Mouse (Mus musculus): ENCODE results near the gene Zfp651. TPM values are rescaled to one million over a fixed set of nuclear protein-coding genes. Genes with fewer than 3 reads are reported as not detected.

The Zfp651 gene
- polyA plus RNA-seq, 1 experiment from 2014 or later, result 13.0 TPM

DNA sequence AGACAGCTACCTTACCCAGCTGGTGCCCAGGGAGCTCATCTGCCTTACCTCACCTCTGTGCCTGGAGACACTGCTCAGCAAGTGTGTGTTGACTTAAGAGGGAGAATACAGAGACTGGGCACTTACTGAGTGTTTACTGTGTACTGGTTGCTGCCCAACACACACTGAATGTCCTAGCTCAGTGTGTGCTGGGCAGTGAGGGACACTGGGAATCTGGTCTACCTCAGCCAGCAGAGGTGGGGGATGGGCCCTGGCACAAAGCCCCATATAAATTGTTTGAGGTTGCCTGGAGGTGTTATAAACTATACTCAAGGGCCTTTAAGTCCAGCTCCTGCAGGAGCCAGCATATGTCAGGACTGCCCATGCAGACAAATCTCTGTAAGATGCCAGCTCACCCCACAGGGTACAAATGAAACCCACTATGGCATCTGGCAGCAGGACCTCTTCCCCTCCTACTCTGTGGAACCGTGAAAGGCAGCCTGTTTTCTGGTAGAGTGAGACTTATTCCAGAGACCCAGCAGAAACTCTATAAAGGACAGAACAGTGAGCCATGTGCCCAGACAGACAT, 35.9 kb downstream of the Zfp651 start:
- Histone ChIP-seq H3K36me3 (no peaks in the 10 kb centered on the region), H3K27me3 (replicated peaks) (no peaks in the 10 kb centered on the region)

DNA sequence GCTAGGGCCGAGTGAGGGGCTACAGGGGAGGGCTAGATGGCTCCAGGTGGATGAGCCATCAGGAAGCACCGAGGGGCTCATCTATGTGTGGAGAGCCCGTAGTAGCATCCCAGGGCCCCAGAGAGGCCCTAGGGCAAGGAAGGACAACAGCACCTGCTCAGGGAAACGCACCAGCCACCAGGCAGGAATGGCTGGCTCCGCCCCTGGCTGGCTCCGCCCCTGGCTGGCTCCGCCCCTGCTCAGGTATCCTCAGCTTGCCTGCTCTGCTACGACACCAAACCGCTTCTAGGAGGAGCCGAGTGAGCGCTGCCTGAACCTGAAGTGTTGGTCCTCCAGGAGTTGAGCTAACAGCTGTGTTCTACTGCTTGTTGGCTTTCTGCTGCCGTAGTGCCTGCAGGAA, 38.6 kb downstream of the Zfp651 start:
- ATAC-seq, result peak; percentile 89
- Histone ChIP-seq H3K36me3 (no peaks in the 10 kb centered on the region), H3K9ac (no peak overlapping the region), H3K27me3 (replicated peaks) (no peaks in the 10 kb centered on the region), H3K9me3 (no peaks in the 10 kb centered on the region), H3K4me3 (replicated peaks) (no peak overlapping the region), H3K4me2 (replicated peaks) (peak overlapping the region; percentile 44; the same call in 1 of the 2 replicates), H3K27ac (no peak overlapping the region), H3K4me1 (replicated peaks) (peaks cover 17% of the 10 kb centered on the region; the same call in 1 of the 2 replicates)
- WGBS, result 14% methylated on average over 12 of the region's 12 CpGs

More for the DNA sequence above, 35.9 kb downstream of the Zfp651 start:
- peaks cover 27% of the 10 kb centered on the region for H3K4me1 ChIP-seq (replicated peaks)
- ATAC-seq, result no peak
- H3K27ac ChIP-seq, result no peak overlapping the region
- WGBS, result 32% methylated on average over 1 of the region's 1 CpGs
- H3K4me3 ChIP-seq (replicated peaks), result no peak overlapping the region
- H3K4me2 ChIP-seq (replicated peaks), result no peak overlapping the region
- no peaks in the 10 kb centered on the region for H3K9me3 ChIP-seq
- no peak overlapping the region for H3K9ac ChIP-seq

GRCm38 (mm10) chr9:121798887-121799520, 39.9 kb downstream of the Zfp651 start:
- H3K4me3 ChIP-seq (replicated peaks), result no peak overlapping the region

DNA sequence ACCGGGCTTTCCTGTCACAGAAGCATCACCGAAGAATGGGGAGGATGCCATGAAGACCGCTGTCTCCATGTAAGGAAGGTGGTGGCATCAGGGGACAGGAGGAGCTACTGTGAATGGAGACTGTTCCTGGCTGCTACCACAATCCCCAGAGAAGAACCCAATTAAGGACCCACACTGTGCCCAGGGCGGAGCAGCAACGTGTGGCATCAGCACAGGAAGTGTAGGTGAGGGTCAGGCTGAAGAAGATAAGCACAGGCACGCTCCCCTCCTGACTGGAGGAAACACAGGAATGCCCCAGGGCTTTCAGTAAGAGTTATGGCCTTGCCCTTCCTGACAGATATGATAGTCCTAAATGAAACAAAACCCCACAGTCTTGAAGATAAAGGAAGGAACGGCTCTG, 43.6 kb downstream of the Zfp651 start:
- Histone ChIP-seq H3K4me1 (replicated peaks) (peaks cover 12% of the 10 kb centered on the region; the same call in 1 of the 2 replicates), H3K4me3 (replicated peaks) (no peak overlapping the region), H3K9ac (no peak overlapping the region), H3K9me3 (no peaks in the 10 kb centered on the region), H3K27me3 (replicated peaks) (no peaks in the 10 kb centered on the region), H3K36me3 (no peaks in the 10 kb centered on the region), H3K27ac (no peak overlapping the region), H3K4me2 (replicated peaks) (no peak overlapping the region)
- ATAC-seq, result no peak
- 50% methylated on average over 7 of the region's 7 CpGs for WGBS

More at GRCm38 (mm10) chr9:121798887-121799520, 39.9 kb downstream of the Zfp651 start:
- H3K4me2 ChIP-seq (replicated peaks), result no peak overlapping the region
- 0 out of 2 replicates have a peak, but pooled peaks have one; percentile 32 for ATAC-seq
- H3K9me3 ChIP-seq, result no peaks in the 10 kb centered on the region
- WGBS, result 51% methylated on average over 6 of the region's 6 CpGs
- H3K9ac ChIP-seq, result no peak overlapping the region
- no peaks in the 10 kb centered on the region for H3K36me3 ChIP-seq
- H3K4me1 ChIP-seq (replicated peaks), result peaks cover 17% of the 10 kb centered on the region; the same call in 1 of the 2 replicates
- 0 out of 2 replicates have a peak overlapping the region, but pooled peaks have one; percentile 32 for H3K27ac ChIP-seq
- no peaks in the 10 kb centered on the region for H3K27me3 ChIP-seq (replicated peaks)

GRCm38 (mm10) chr9:121807546-121807945, 48.4 kb downstream of the Zfp651 start:
- Histone ChIP-seq H3K4me2 (replicated peaks) (no peak overlapping the region), H3K4me1 (replicated peaks) (no peaks in the 10 kb centered on the region; the same call in 1 of the 2 replicates), H3K27ac (no peak overlapping the region), H3K4me3 (replicated peaks) (no peak overlapping the region), H3K9ac (no peak overlapping the region), H3K9me3 (no peaks in the 10 kb centered on the region), H3K27me3 (replicated peaks) (no peaks in the 10 kb centered on the region), H3K36me3 (no peaks in the 10 kb centered on the region)
- no peak for ATAC-seq
- WGBS, result 66% methylated on average over 1 of the region's 1 CpGs

- H3K4me1 ChIP-seq (replicated peaks), result no peaks in the 10 kb centered on the region; the same call in 1 of the 2 replicates
- H3K4me2 ChIP-seq (replicated peaks), result no peak overlapping the region
- no peaks in the 10 kb centered on the region for H3K27me3 ChIP-seq (replicated peaks)
- H3K9ac ChIP-seq, result no peak overlapping the region
- no peaks in the 10 kb centered on the region for H3K36me3 ChIP-seq
- no peaks in the 10 kb centered on the region for H3K9me3 ChIP-seq
- H3K4me3 ChIP-seq (replicated peaks), result no peak overlapping the region
- ATAC-seq, result no peak
- WGBS, result 67% methylated on average over 7 of the region's 7 CpGs
- H3K27ac ChIP-seq, result no peak overlapping the region
Measured at GRCm38 (mm10) chr9:121807947-121808346, 48.8 kb downstream of the Zfp651 start.

- WGBS, result 65% methylated on average over 3 of the region's 3 CpGs
- H3K4me3 ChIP-seq (replicated peaks), result no peak overlapping the region
- H3K4me2 ChIP-seq (replicated peaks), result no peak overlapping the region
- H3K27me3 ChIP-seq (replicated peaks), result no peaks in the 10 kb centered on the region
- H3K9me3 ChIP-seq, result no peaks in the 10 kb centered on the region
- no peaks in the 10 kb centered on the region for H3K36me3 ChIP-seq
- no peak overlapping the region for H3K9ac ChIP-seq
- H3K27ac ChIP-seq, result no peak overlapping the region
- peak; percentile 36; the same call in 1 of the 2 replicates for ATAC-seq
- no peaks in the 10 kb centered on the region; the same call in 1 of the 2 replicates for H3K4me1 ChIP-seq (replicated peaks)
Measured at GRCm38 (mm10) chr9:121808511-121808910, 49.4 kb downstream of the Zfp651 start.

GRCm38 (mm10) chr9:121810081-121810821, 51.1 kb downstream of the Zfp651 start:
- Histone ChIP-seq H3K4me3 (replicated peaks) (no peak overlapping the region), H3K27me3 (replicated peaks) (no peaks in the 10 kb centered on the region), H3K36me3 (no peaks in the 10 kb centered on the region), H3K4me1 (replicated peaks) (no peaks in the 10 kb centered on the region; the same call in 1 of the 2 replicates), H3K9me3 (no peaks in the 10 kb centered on the region), H3K27ac (no peak overlapping the region), H3K4me2 (replicated peaks) (no peak overlapping the region), H3K9ac (no peak overlapping the region)
- ATAC-seq, result peak; percentile 49; the same call in 1 of the 2 replicates
- WGBS, result 46% methylated on average over 15 of the region's 15 CpGs

DNA sequence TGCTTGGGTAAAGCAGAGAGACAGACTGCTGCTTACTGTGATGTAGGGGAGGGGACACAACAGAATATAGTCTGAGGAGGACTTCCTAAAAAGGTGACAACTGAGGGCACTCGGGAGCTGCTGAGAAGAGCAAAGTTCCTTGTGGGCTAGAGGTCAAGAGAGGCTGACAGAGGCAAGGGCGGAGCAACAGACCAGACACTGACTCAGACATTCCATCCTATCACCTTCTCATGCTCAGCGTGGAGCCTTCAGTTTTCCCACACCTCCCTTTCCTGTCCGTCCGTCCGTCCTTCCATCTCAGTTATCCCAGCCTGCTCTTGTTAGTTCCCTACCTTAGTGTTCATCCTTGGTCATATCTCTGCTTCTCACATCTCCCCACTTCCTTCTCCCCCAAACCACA, 56.1 kb downstream of the Zfp651 start:
- H3K27ac ChIP-seq, result no peak overlapping the region
- H3K4me2 ChIP-seq (replicated peaks), result no peak overlapping the region
- H3K9me3 ChIP-seq, result no peaks in the 10 kb centered on the region
- H3K4me1 ChIP-seq (replicated peaks), result peaks cover 3% of the 10 kb centered on the region; the same call in 1 of the 2 replicates
- 55% methylated on average over 6 of the region's 6 CpGs for WGBS
- H3K36me3 ChIP-seq, result no peaks in the 10 kb centered on the region
- no peak overlapping the region for H3K9ac ChIP-seq
- ATAC-seq, result no peak
- H3K4me3 ChIP-seq (replicated peaks), result no peak overlapping the region
- H3K27me3 ChIP-seq (replicated peaks), result no peaks in the 10 kb centered on the region

DNA sequence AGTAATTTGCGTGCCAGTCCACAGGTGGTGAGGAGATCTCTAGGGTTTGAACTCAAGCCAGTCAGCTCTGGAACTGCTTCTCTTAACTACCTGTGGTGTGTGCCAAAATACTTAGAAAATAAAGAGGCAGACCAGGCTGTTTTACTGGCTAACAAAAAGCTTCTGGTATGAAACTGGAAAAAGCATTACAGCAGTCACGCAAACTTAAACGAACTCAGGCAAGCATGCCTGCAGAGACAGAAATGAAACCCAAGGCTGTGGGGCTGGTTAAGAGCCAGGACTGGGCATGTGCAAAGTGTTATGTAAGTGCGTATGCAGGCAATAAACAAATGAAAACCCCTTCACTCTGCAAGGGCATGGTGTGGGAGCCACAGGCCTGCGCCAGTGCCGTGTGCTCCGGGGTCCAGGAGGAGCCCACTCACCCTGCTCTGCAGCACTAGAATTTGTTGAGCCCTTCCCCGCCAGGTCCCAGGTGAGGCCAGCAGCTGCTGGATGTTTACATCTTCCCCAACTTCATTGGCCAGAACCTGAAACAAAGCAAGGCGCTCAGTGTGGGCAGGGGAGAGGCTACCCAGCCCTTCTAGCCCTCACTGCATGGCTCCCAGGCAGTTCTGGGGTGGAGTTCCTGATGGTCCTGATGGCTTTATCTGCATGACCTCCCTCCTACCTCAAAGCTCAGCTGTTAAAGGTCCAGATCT, 60.1 kb downstream of the Zfp651 start:
- 43% methylated on average over 9 of the region's 9 CpGs for WGBS
- H3K4me2 ChIP-seq (replicated peaks), result no peak overlapping the region
- H3K4me1 ChIP-seq (replicated peaks), result 0 out of 2 replicates have a peak, but pooled peaks cover 3% of the 10 kb centered on the region
- no peak for ATAC-seq
- no peaks in the 10 kb centered on the region for H3K9me3 ChIP-seq
- no peak overlapping the region for H3K4me3 ChIP-seq (replicated peaks)
- no peaks in the 10 kb centered on the region for H3K27me3 ChIP-seq (replicated peaks)
- no peaks in the 10 kb centered on the region for H3K36me3 ChIP-seq
- no peak overlapping the region for H3K9ac ChIP-seq
- H3K27ac ChIP-seq, result no peak overlapping the region

DNA sequence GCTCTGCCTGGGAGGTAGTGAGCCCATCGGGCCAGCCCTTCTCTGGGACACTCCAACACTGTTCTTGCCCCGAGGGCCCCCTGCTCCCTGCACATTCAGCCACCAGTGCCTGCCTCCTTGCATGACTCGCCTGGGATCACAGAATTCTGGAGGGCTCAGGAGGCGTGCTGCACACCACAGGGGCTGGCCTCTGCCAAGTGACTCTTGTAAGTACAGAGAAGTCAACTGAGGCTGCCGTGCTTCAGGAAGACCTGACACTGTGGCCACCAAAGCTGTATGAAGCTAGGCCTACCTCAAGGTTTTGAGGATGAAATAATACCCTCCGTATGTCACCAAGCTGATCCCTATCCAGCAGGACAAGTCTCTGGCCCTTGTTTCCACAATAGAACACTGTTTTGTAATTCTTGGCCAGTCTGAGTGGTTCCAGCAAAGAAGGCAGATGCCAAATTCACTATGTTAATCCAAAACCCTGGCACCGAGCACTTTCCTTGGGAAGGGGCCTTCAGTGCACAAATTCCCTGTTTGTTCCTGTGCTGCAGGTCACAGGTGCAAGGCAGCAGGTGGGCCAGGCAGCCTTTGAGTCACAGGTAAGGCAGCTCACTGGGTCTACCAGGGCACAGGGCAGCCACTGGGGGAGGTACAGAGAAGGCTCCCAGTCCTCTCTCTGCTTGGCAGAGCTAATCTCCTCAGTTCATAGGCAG, 60.8 kb downstream of the Zfp651 start:
- 62% methylated on average over 7 of the region's 7 CpGs for WGBS
- no peak for ATAC-seq
- Histone ChIP-seq H3K9ac (no peak overlapping the region), H3K27me3 (replicated peaks) (no peaks in the 10 kb centered on the region), H3K4me3 (replicated peaks) (no peak overlapping the region), H3K4me1 (replicated peaks) (0 out of 2 replicates have a peak, but pooled peaks cover 3% of the 10 kb centered on the region), H3K36me3 (no peaks in the 10 kb centered on the region), H3K27ac (no peak overlapping the region), H3K4me2 (replicated peaks) (no peak overlapping the region), H3K9me3 (no peaks in the 10 kb centered on the region)

All from intestine, embryonic 15.5 days (tissue).